Mouse (Mus musculus): ENCODE data around the gene Fyn. TPM values are rescaled to one million over a fixed set of nuclear protein-coding genes. Genes with fewer than 3 reads are reported as not detected.

Gene Fyn
- polyA plus RNA-seq, 1 experiment from 2014 or later = 36.0 TPM

DNA sequence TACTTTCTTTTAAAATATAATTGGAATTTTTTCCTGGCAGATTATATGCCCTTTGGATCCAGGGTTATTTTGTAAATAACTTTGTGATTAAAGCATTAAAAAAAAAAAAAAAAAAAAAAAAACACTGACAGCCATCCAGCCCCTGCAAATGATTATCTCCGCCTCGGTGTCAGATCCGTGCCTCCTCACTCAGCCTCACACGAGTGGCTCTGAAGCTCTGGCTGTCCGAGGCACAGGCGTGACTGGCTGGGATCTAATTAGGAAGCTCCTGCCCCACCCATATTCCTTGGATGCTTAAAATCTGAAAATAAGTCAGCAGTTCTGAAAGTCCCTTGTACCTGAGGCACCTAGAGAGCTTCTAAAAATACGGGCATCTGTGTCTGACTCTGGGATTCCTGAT is 164.2 kb downstream of the Fyn start:
- Histone ChIP-seq H3K4me1 (replicated peaks; ENCODE audit: control insufficient read depth, insufficient read depth, low read length) (peaks cover 33% of the 10 kb centered on the region), H3K36me3 (ENCODE audit: control insufficient read depth, insufficient read depth, low read length) (0 out of 2 replicates have a peak, but pooled peaks cover 16% of the 10 kb centered on the region), H3K4me2 (ENCODE audit: low read length) (no peak overlapping the region), H3K9me3 (ENCODE audit: control insufficient read depth, low read length) (no peaks in the 10 kb centered on the region), H3K27me3 (replicated peaks; ENCODE audit: control insufficient read depth, insufficient read depth, low read length) (no peaks in the 10 kb centered on the region), H3K4me3 (ENCODE audit: low read depth, low read length) (no peak overlapping the region), H3K27ac (ENCODE audit: low read depth) (no peak overlapping the region), H3K9ac (ENCODE audit: low read length) (no peak overlapping the region)
- ATAC-seq (replicated peaks; ENCODE audit: low FRiP score, low TSS enrichment, low read depth) (no peak), DNase-seq (ENCODE audit: low spot score) (no peak)
- WGBS = 73% methylated on average over 7 of the region's 7 CpGs

DNA sequence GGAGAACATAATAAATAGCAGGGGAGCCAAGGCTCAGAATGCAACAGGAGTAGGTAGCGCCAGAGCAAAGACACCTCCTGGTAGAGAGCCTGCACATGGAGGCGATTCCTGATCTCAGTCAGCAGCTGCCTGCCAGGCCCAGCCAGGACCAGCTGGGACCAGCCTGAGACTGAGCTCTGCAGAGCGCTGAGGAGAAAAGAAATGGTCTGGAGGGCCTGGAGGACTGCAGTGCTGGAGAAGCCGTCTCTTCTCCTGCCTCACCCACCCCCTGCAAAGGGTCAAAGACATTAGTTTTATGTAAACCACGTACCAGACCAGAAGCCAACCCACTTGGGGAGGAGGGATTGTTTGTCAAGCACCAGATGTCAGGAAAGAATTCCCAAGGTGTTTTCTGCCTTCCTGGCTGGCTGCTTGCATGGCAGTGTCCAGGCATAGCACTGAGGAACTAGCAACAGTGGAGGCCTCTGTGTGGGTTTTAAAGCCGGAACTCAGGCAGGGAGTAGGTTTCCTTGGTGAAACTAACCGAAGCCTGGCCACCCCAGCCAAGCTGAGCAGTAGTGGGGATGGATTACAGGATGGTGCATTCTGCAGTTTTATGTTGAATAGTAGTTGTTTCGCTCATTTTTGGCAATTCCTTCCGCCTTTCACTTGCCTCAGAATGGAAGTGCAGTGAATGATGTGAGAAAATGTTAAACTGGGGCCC is 165.8 kb downstream of the Fyn start:
- no peak overlapping the region for H3K9ac ChIP-seq (ENCODE audit: low read length)
- H3K27ac ChIP-seq (ENCODE audit: low read depth) = peak overlapping the region; percentile 64
- no peaks in the 10 kb centered on the region for H3K27me3 ChIP-seq (replicated peaks; ENCODE audit: control insufficient read depth, insufficient read depth, low read length)
- peaks cover 34% of the 10 kb centered on the region for H3K4me1 ChIP-seq (replicated peaks; ENCODE audit: control insufficient read depth, insufficient read depth, low read length)
- DNase-seq (ENCODE audit: low spot score) (peak; percentile 74), ATAC-seq (replicated peaks; ENCODE audit: low FRiP score, low TSS enrichment, low read depth) (peak; percentile 68)
- H3K4me2 ChIP-seq (ENCODE audit: low read length) = no peak overlapping the region
- H3K9me3 ChIP-seq (ENCODE audit: control insufficient read depth, low read length) = no peaks in the 10 kb centered on the region
- no peak overlapping the region for H3K4me3 ChIP-seq (ENCODE audit: low read depth, low read length)
- H3K36me3 ChIP-seq (ENCODE audit: control insufficient read depth, insufficient read depth, low read length) = 0 out of 2 replicates have a peak, but pooled peaks cover 22% of the 10 kb centered on the region
- WGBS = 27% methylated on average over 9 of the region's 9 CpGs

DNA sequence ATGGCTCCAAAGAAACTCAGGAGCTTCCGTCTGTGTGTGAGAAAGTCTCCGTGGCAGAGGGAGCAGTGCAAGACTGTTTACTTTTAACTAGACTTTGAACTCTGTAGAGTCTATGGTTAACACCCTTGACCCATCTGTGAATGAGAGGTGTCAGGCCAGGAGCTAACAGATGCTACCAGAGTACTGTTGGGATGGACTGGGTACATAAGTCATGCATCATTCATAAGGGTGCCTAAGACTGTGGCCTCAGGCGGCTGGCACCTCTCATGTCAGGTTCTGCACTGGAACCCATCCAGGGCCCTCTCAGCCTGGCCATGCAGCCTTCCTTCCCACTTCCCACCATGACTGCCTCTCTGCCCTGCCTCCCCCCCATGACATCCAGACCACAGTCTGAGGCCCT is 166.7 kb downstream of the Fyn start:
- Histone ChIP-seq H3K4me2 (ENCODE audit: low read length) (no peak overlapping the region), H3K4me1 (replicated peaks; ENCODE audit: control insufficient read depth, insufficient read depth, low read length) (peaks cover 41% of the 10 kb centered on the region)

DNA sequence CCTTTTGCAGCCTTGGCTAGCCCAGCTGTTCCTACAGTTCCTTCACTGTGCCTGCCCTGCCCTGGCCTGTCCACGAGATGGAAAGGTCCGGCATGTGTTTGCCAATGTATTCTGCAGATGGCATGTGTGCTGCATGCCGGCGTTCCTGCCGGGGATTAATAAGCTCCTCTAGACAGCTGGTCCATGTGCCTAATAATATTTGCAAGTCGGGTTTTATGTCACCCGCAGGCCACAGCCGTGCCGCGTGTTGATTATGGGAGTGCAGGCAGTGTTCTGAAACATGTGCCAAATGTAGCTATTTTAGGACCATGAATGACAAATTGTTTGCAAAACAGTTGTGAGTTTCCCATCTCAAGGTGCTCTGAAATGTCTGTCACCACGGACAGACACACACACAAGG is 167.6 kb downstream of the Fyn start:
- Histone ChIP-seq H3K27me3 (replicated peaks; ENCODE audit: control insufficient read depth, insufficient read depth, low read length) (no peaks in the 10 kb centered on the region), H3K4me1 (replicated peaks; ENCODE audit: control insufficient read depth, insufficient read depth, low read length) (peaks cover 47% of the 10 kb centered on the region), H3K36me3 (ENCODE audit: control insufficient read depth, insufficient read depth, low read length) (0 out of 2 replicates have a peak, but pooled peaks cover 22% of the 10 kb centered on the region), H3K4me2 (ENCODE audit: low read length) (no peak overlapping the region), H3K9me3 (ENCODE audit: control insufficient read depth, low read length) (no peaks in the 10 kb centered on the region), H3K4me3 (ENCODE audit: low read depth, low read length) (no peak overlapping the region), H3K9ac (ENCODE audit: low read length) (no peak overlapping the region), H3K27ac (ENCODE audit: low read depth) (peak overlapping the region; percentile 35; the same call in 1 of the 2 replicates)
- WGBS = 63% methylated on average over 11 of the region's 11 CpGs
- DNase-seq (ENCODE audit: low spot score) (no peak), ATAC-seq (replicated peaks; ENCODE audit: low FRiP score, low TSS enrichment, low read depth) (no peak)

More for the DNA sequence above, 166.7 kb downstream of the Fyn start:
- Histone ChIP-seq H3K27me3 (replicated peaks; ENCODE audit: control insufficient read depth, insufficient read depth, low read length) (no peaks in the 10 kb centered on the region), H3K9ac (ENCODE audit: low read length) (no peak overlapping the region), H3K9me3 (ENCODE audit: control insufficient read depth, low read length) (no peaks in the 10 kb centered on the region), H3K36me3 (ENCODE audit: control insufficient read depth, insufficient read depth, low read length) (0 out of 2 replicates have a peak, but pooled peaks cover 22% of the 10 kb centered on the region), H3K4me3 (ENCODE audit: low read depth, low read length) (no peak overlapping the region), H3K27ac (ENCODE audit: low read depth) (0 out of 2 replicates have a peak overlapping the region, but pooled peaks have one; percentile 64)
- DNase-seq (ENCODE audit: low spot score) (no peak), ATAC-seq (replicated peaks; ENCODE audit: low FRiP score, low TSS enrichment, low read depth) (peak; percentile 32; the same call in 1 of the 2 replicates)
- WGBS = 52% methylated on average over 3 of the region's 3 CpGs

DNA sequence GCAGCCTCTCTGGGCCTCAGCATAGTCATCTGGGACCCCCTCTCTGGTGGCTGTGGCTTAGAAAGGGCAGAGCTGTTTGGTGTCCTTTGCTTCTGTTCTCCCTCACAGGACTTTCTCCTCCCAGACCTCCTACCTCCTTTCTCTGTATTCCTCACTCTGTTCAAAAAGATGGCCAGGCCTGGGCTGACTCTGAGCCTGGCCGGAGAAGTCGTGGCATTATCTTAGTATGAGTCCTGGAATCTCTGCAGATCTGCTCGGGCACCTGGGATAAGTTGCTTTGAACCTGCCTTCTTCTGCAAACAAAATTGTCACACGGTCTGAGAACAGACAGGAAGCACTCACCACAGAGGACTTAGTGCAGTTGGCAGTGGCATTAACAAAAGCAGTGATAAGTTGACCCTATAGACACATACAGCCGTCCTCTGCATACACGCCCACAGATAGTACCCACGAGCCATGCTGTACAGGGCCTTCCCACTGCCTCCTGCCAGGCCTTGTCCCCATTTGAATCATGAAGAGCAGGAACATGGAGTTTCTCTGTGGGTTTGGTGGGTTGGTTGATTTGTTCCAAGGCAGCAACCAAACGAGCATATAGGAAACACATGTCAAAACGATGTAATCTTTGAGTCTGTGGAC is 171.5 kb downstream of the Fyn start:
- Histone ChIP-seq H3K4me1 (replicated peaks; ENCODE audit: control insufficient read depth, insufficient read depth, low read length) (peaks cover 47% of the 10 kb centered on the region), H3K9me3 (ENCODE audit: control insufficient read depth, low read length) (no peaks in the 10 kb centered on the region), H3K27ac (ENCODE audit: low read depth) (no peak overlapping the region), H3K36me3 (ENCODE audit: control insufficient read depth, insufficient read depth, low read length) (peaks cover 17% of the 10 kb centered on the region; the same call in 1 of the 2 replicates), H3K27me3 (replicated peaks; ENCODE audit: control insufficient read depth, insufficient read depth, low read length) (no peaks in the 10 kb centered on the region), H3K4me2 (ENCODE audit: low read length) (no peak overlapping the region), H3K9ac (ENCODE audit: low read length) (no peak overlapping the region), H3K4me3 (ENCODE audit: low read depth, low read length) (no peak overlapping the region)
- WGBS = 55% methylated on average over 9 of the region's 9 CpGs
- DNase-seq (ENCODE audit: low spot score) = no peak
- ATAC-seq (replicated peaks; ENCODE audit: low FRiP score, low TSS enrichment, low read depth) = no peak

DNA sequence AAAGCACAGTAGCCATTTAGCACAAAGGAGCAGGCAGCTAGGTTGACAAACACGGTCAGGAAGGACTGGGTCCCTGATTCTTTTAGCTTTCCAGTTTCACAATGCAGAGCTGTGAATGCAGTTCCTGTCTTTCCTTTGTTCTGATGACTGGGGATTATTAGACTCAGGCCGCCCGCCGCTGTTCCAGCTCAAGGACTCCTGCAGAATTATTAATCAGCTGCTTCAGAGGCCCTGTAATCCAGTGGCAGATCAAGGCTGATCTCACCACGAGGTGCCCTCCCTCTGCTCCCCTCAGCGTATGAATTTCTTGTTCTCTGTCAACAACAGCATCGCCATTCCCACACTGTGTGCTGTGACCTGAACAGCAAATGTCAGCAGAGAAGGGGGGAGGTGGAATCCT is 172.3 kb downstream of the Fyn start:
- no peak overlapping the region for H3K4me2 ChIP-seq (ENCODE audit: low read length)
- no peaks in the 10 kb centered on the region for H3K9me3 ChIP-seq (ENCODE audit: control insufficient read depth, low read length)
- DNase-seq (ENCODE audit: low spot score) (no peak), ATAC-seq (replicated peaks; ENCODE audit: low FRiP score, low TSS enrichment, low read depth) (peak; percentile 61; the same call in 1 of the 2 replicates)
- H3K27ac ChIP-seq (ENCODE audit: low read depth) = peak overlapping the region; percentile 72
- H3K9ac ChIP-seq (ENCODE audit: low read length) = 0 out of 2 replicates have a peak overlapping the region, but pooled peaks have one; percentile 3
- peaks cover 19% of the 10 kb centered on the region; the same call in 1 of the 2 replicates for H3K36me3 ChIP-seq (ENCODE audit: control insufficient read depth, insufficient read depth, low read length)
- H3K27me3 ChIP-seq (replicated peaks; ENCODE audit: control insufficient read depth, insufficient read depth, low read length) = no peaks in the 10 kb centered on the region
- 16% methylated on average over 7 of the region's 7 CpGs for WGBS
- H3K4me3 ChIP-seq (ENCODE audit: low read depth, low read length) = no peak overlapping the region
- H3K4me1 ChIP-seq (replicated peaks; ENCODE audit: control insufficient read depth, insufficient read depth, low read length) = peaks cover 39% of the 10 kb centered on the region

DNA sequence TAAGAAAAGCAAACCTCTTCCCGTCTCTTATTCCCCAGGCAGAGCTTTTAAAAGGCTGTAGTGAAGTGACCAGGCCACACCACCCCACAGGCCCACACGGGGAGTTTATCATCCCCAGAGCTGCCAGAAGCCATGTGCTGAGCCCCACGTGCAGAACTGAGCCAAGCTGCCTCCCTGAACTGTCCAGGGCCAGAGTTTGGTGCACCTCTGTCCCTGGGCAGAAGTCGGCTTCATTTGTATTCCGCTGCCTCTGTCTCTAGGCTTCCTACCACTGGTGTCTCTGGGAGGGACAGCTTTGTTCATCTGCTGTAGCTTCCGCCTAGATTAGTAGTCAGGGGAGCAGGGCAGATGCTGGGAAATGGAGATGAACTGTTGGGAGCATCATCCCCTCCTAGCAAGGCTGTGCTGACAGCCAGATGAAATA is 172.8 kb downstream of the Fyn start:
- peak overlapping the region; percentile 72 for H3K27ac ChIP-seq (ENCODE audit: low read depth)
- 45% methylated on average over 6 of the region's 6 CpGs for WGBS
- DNase-seq (ENCODE audit: low spot score) (no peak), ATAC-seq (replicated peaks; ENCODE audit: low FRiP score, low TSS enrichment, low read depth) (no peak)
- H3K4me3 ChIP-seq (ENCODE audit: low read depth, low read length) = no peak overlapping the region
- peaks cover 38% of the 10 kb centered on the region for H3K4me1 ChIP-seq (replicated peaks; ENCODE audit: control insufficient read depth, insufficient read depth, low read length)
- peaks cover 19% of the 10 kb centered on the region; the same call in 1 of the 2 replicates for H3K36me3 ChIP-seq (ENCODE audit: control insufficient read depth, insufficient read depth, low read length)
- H3K27me3 ChIP-seq (replicated peaks; ENCODE audit: control insufficient read depth, insufficient read depth, low read length) = no peaks in the 10 kb centered on the region
- H3K9ac ChIP-seq (ENCODE audit: low read length) = 0 out of 2 replicates have a peak overlapping the region, but pooled peaks have one; percentile 3
- no peak overlapping the region for H3K4me2 ChIP-seq (ENCODE audit: low read length)
- no peaks in the 10 kb centered on the region for H3K9me3 ChIP-seq (ENCODE audit: control insufficient read depth, low read length)

DNA sequence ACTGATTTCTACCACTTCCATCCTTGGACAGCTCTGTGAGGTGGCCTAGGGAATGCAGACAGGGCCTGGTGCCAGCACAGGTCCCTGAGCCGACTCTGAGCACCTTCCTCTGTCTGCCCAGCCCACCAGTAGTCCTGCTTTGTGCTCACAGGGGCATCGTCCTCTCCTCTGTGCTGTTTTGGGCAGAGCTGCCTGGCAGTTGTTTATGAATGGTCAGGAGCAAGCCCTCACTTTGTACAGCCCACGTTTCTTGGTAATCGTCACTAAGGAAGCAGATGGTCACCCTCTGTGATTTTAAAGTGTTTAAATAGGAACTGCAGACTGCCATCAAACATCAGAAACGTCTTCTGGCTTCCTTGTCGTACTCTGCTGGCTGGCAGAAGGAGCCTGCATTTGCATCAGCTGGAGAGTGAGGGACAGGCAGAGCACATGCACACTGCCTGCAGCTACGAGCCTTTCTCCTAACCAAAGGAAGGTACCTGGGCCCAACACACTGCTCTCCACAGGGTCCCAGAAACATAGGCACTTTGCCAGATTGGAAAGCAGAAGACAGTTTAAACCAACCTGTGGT is 173.4 kb downstream of the Fyn start:
- Histone ChIP-seq H3K9ac (ENCODE audit: low read length) (no peak overlapping the region), H3K36me3 (ENCODE audit: control insufficient read depth, insufficient read depth, low read length) (peaks cover 19% of the 10 kb centered on the region; the same call in 1 of the 2 replicates), H3K4me3 (ENCODE audit: low read depth, low read length) (no peak overlapping the region), H3K4me2 (ENCODE audit: low read length) (no peak overlapping the region), H3K9me3 (ENCODE audit: control insufficient read depth, low read length) (no peaks in the 10 kb centered on the region), H3K4me1 (replicated peaks; ENCODE audit: control insufficient read depth, insufficient read depth, low read length) (peaks cover 38% of the 10 kb centered on the region), H3K27me3 (replicated peaks; ENCODE audit: control insufficient read depth, insufficient read depth, low read length) (no peaks in the 10 kb centered on the region), H3K27ac (ENCODE audit: low read depth) (peak overlapping the region; percentile 72; the same call in 1 of the 2 replicates)
- WGBS = 35% methylated on average over 7 of the region's 7 CpGs
- ATAC-seq (replicated peaks; ENCODE audit: low FRiP score, low TSS enrichment, low read depth) (no peak), DNase-seq (ENCODE audit: low spot score) (no peak)

Measured in intestine, embryonic 14.5 days (tissue).